Mouse (Mus musculus): ENCODE results near the gene Abhd15. TPM values are rescaled to one million over a fixed set of nuclear protein-coding genes. Genes with fewer than 3 reads are reported as not detected.

Gene Abhd15
- 8.5 and 25.6 TPM in 2 replicates for polyA plus RNA-seq (2012; ENCODE audit: low replicate concordance)

DNA sequence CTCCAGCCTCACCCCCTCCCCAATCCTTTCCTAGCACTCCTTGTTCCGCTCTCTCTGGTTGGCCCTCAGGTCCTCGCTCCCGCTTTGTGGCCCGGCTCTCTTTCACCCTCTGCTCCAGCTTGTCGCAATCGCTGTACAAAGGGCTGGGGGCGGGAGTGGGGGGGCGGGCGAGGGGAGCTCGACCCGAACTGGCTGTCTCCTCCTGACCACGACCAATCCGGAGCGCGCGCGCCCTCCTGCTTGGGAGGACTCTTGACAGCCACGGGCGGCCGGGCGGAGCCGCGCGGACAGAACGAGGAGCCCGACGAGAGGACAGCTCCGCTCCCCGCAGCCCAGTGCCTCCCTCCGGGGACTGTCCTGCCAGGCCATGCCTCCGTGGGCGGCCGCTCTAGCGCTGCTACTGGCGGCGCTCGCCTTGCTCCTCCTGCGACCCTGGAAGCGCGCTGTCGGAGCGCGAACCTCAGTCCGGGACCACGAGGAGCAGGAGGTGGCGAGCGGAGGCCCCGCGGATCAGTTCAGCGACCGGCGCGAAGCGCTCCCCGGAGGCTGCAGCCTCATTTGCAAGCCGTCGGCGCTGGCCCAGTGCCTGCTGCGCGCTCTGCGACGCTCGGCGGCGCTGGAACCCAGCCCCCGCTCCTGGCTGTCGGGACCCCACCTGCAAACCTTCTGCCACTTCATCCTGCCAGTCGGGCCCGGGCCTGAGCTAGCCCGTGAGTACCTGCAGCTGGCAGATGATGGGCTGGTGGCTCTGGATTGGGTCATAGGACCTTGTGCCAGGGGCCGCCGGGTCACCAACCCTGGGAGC is at the start of gene Abhd15:
TSS of gene Abhd15 (plus strand) at position 290 of the 805 bp plus-strand sequence.

DNA sequence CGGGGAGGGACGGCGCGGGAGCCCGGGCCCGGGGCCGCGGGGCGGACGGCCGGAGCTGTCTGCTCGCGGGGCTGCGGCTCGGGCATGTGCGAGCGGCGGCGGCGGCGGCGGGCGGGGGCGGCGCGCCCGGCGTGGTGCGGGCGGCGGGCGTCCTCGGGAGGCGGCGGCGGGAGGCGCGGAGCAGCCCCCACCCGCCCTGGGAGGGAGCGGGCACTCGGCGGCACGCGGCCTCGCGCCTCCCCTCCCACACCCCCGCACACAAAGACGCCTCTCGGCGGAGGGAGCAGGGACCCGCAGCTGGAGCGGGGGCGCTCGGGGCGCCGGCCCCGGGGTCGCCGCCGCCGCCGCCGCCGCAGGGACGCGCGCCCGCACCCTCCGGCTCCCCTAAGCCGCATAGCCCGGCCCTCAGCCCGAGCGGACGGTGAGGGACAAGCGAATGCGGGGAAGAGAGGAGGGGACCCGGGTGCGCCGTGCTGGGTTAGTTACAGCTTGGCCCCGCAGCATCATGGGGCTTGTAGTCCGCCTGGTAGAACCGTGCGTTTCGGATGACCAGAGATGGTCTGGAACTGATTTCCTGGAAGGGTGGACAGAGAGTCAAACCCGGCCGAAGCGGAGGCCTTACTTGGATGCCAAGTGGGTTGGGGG is 25.2 kb upstream of the Abhd15 start, which contains the start of gene Ankrd13b:
TSS of gene Ankrd13b (minus strand) at position 88 of the 645 bp plus-strand sequence.

DNA sequence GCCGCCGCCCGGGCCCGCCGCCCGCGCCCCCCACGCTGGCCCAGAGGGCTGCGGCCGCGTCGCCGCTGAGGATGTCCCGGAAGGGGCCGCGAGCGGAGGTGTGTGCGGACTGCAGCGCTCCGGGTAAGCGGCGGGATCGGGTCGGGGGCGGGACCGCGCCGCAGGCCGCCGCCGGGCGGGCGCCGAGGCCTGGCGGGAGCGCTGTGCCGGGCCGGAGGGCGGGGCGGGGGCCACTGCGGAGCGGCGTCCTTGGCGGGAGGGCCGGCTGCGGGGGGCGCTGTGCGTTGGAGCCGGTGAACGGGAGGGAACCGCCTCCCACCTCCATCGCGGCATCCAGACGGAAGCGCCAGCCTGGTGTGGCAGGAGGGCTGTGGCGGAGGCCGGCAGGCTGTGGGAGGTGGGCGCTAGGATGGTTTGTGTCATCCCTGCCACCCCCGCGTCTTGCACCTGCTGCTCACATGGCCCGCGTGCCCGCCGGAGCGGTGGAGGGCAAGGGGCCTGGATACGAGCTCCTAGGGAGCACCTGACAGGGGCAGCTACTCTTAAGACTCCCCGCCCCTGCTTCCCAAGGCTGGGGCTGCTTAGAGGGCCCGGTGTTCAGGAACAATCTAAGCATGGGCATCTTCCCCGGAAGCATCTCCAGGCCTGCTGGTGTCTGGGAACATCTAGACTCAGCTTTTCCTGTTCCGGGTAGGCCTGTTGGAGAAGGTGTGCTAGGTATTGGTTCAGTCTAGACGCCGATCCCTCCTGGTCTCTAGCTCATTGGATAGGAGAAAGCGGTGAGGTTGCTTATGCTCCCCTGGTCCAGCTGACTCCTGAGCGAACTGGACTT is 21.2 kb upstream of the Abhd15 start, which contains the start of gene Git1:
TSS of gene Git1 (plus strand) at position 51 of the 832 bp plus-strand sequence.

DNA sequence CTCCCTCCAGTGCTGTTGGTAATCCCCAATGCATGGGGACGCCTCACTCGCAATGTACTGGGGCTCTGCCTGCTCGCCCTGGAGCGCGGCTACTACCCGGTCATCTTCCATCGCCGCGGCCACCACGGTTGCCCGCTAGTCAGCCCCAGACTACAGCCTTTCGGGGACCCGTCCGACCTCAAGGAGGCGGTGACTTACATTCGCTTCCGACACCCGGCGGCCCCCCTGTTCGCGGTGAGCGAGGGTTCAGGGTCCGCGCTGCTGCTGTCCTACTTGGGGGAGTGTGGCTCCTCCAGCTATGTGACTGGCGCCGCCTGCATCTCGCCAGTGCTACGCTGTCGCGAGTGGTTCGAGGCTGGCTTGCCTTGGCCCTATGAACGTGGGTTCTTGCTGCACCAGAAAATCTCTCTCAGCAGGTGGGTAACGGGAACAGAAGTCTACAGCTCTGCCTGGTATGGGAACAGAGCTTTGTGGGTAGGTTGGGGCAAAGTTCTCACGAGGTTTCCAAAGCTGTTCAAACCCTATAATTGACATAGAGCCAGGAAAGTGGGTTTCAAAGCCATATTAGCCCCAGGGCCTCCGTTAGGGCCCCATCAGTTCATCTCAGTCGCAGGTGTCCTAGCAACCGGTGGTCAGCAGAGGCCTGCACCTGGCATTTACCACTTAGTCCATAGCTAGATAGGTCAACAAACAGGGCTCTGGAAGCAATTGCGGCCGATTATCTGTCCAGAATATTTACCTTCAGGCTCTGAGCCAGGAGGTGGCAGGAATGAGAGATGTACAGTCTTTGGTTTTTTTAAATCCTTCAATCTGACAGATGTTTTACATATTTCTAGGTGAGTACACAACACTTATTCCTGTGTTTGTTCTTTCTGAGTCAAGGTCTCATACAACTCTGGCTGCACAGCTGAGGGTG is 974 bp downstream of the Abhd15 start, which contains the start of gene Trp53i13:
TSS of gene Trp53i13 (minus strand) at position 344 of the 916 bp plus-strand sequence.

DNA sequence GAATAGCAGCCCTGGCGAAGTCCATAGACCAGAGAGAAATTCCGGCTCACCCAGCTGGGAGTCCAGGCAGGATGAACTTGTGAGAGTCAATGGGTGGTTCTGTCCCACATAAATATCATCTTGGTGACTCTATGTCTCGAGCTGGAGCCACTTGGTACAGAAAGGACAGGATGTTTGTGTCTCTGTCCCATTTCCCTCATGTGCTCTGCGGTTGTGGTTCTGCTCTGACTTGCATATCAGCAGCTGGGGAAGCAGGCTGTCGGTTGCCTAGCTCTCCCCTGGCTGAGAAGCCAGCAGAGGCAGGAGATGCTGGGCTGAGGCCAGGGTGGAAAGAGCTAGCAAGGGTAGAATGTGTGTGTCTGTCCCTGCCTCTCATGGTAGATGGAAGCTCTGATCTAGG is 4.1 kb downstream of the Abhd15 start, which contains the start of gene Gm10392:
TSS of gene Gm10392 (minus strand) at position 156 of the 400 bp plus-strand sequence.

Other genes with a start within 250 kb of the Abhd15 start
- gene Coro6, start 52.7 kb upstream of the Abhd15 start, polyA plus RNA-seq (2012; ENCODE audit: low replicate concordance), result 0.09 and 1.0 TPM in 2 replicates
- 10.2 and 11.4 TPM in 2 replicates for gene Ankrd13b, start 25.4 kb upstream of the Abhd15 start, polyA plus RNA-seq (2012; ENCODE audit: low replicate concordance)
- gene Git1, start 21.6 kb upstream of the Abhd15 start, polyA plus RNA-seq (2012; ENCODE audit: low replicate concordance), result 78.8 and 132 TPM in 2 replicates
- 37.2 and 80.6 TPM in 2 replicates for gene Trp53i13, start 859 bp downstream of the Abhd15 start, polyA plus RNA-seq (2012; ENCODE audit: low replicate concordance)
- 0.15 and 0.24 TPM in 2 replicates for gene Gm10392, start 4.1 kb downstream of the Abhd15 start, polyA plus RNA-seq (2012; ENCODE audit: low replicate concordance)
- 5.1 and 6.8 TPM in 2 replicates for gene Taok1, start 92.7 kb downstream of the Abhd15 start, polyA plus RNA-seq (2012; ENCODE audit: low replicate concordance)
- 40.5 and 56.9 TPM in 2 replicates for gene Nufip2, start 171.0 kb downstream of the Abhd15 start, polyA plus RNA-seq (2012; ENCODE audit: low replicate concordance)
- not detected in 2 replicates for gene Cryba1, start 210.2 kb downstream of the Abhd15 start, polyA plus RNA-seq (2012; ENCODE audit: low replicate concordance)
- 55.5 and 72.9 TPM in 2 replicates for gene Myo18a, start 248.1 kb downstream of the Abhd15 start, polyA plus RNA-seq (2012; ENCODE audit: low replicate concordance)

All from hematopoietic multipotent progenitor cell, adult 10-12 weeks (in vitro differentiated cells).